In genomic region chr1:152556576-152557281, GRCm38 (mm10) we compare ENCODE assay signal across 8 mouse cellular contexts.
A peak's percentile ranks its signal among the peaks of the same experiment; 100 is the strongest.
DNase-seq lines count a peak whose midpoint lies in the region; ATAC-seq and TF ChIP-seq lines count a peak whose summit lies in the region.

No protein-coding gene starts in this region.

- H3K27me3 ChIP-seq in forebrain, embryonic 10.5 days (ENCODE audit: poor library complexity, severe bottlenecking), result no peaks in the 10 kb centered on the region
- H3K27me3 ChIP-seq in hindbrain, embryonic 11.5 days (ENCODE audit: control insufficient read depth, insufficient read depth, low read length), result no peaks in the 10 kb centered on the region
- no peaks in the 10 kb centered on the region for H3K27me3 ChIP-seq in limb, embryonic 15.5 days
- no peaks in the 10 kb centered on the region for H3K27me3 ChIP-seq in stomach, embryonic 15.5 days (replicated peaks)

- peak; percentile 71; the same call in 1 of the 2 replicates for ATAC-seq in hindbrain, embryonic 11.5 days (ENCODE audit: low FRiP score)
- no peak for ATAC-seq in limb, embryonic 15.5 days (ENCODE audit: insufficient number of reproducible peaks, low FRiP score, low TSS enrichment, low read depth)
- ATAC-seq in stomach, embryonic 15.5 days (ENCODE audit: insufficient read depth, low FRiP score, low read depth), result no peak

- peak overlapping the region; percentile 41 for H3K27ac ChIP-seq in left cerebral cortex, adult 2 months
- H3K27ac ChIP-seq in forebrain, embryonic 10.5 days, result peak overlapping the region; percentile 88
- no peak overlapping the region for H3K27ac ChIP-seq in hindbrain, embryonic 11.5 days (ENCODE audit: low read depth, low read length)
- H3K27ac ChIP-seq in limb, embryonic 15.5 days, result peak overlapping the region; percentile 86
- H3K27ac ChIP-seq in stomach, embryonic 15.5 days, result peak overlapping the region; percentile 92

- no peak overlapping the region for H3K9ac ChIP-seq in hindbrain, embryonic 11.5 days (ENCODE audit: low read depth, low read length)
- no peak overlapping the region for H3K9ac ChIP-seq in limb, embryonic 15.5 days
- H3K9ac ChIP-seq in stomach, embryonic 15.5 days, result no peak overlapping the region

- H3K9me3 ChIP-seq in forebrain, embryonic 10.5 days, result no peaks in the 10 kb centered on the region
- no peaks in the 10 kb centered on the region for H3K9me3 ChIP-seq in hindbrain, embryonic 11.5 days (ENCODE audit: control insufficient read depth, low read length)
- H3K9me3 ChIP-seq in limb, embryonic 15.5 days, result no peaks in the 10 kb centered on the region
- no peaks in the 10 kb centered on the region for H3K9me3 ChIP-seq in stomach, embryonic 15.5 days

- intact Hi-C loops in left cerebral cortex, adult 2 months (cut with DNase I), result loop anchor here (5.0 kb wide), 1 partner anchor 66 kb away; no protein-coding TSS in a partner anchor

- WGBS in forebrain, embryonic 10.5 days, result 68% methylated on average over 14 of the region's 14 CpGs
- 54% methylated on average over 14 of the region's 14 CpGs for WGBS in hindbrain, embryonic 11.5 days
- WGBS in limb, embryonic 15.5 days, result 66% methylated on average over 14 of the region's 14 CpGs
- WGBS in stomach, embryonic 15.5 days, result 47% methylated on average over 14 of the region's 14 CpGs

- H3K4me3 ChIP-seq in left cerebral cortex, adult 2 months, result no peak overlapping the region
- H3K4me3 ChIP-seq in forebrain, embryonic 10.5 days, result no peak overlapping the region
- H3K4me3 ChIP-seq in hindbrain, embryonic 11.5 days (ENCODE audit: low read depth, low read length), result no peak overlapping the region
- no peak overlapping the region for H3K4me3 ChIP-seq in limb, embryonic 15.5 days
- no peak overlapping the region for H3K4me3 ChIP-seq in stomach, embryonic 15.5 days (replicated peaks)

- H3K36me3 ChIP-seq in forebrain, embryonic 10.5 days (replicated peaks), result peaks cover 29% of the 10 kb centered on the region
- H3K36me3 ChIP-seq in hindbrain, embryonic 11.5 days (ENCODE audit: control insufficient read depth, insufficient read depth, low read length), result no peaks in the 10 kb centered on the region
- peaks cover 7% of the 10 kb centered on the region; the same call in 1 of the 2 replicates for H3K36me3 ChIP-seq in limb, embryonic 15.5 days
- no peaks in the 10 kb centered on the region for H3K36me3 ChIP-seq in stomach, embryonic 15.5 days

- DNase-seq in left cerebral cortex, adult 2 months (ENCODE audit: extremely low spot score in 1 of 2, low spot score in 2 of 2), result no peak
- no peak for DNase-seq in left cerebral cortex, adult 18-20 months (ENCODE audit: low spot score in 2 of 2)
- DNase-seq in forebrain, embryonic 10.5 days (ENCODE audit: extremely low spot score, low spot score), result no peak
- DNase-seq in hindbrain, embryonic 11.5 days (ENCODE audit: low spot score), result peak; percentile 59
- DNase-seq in thymus, postnatal 4 days, result no peak
- no peak for DNase-seq in right cerebral cortex, postnatal 4 days

- TF ChIP-seq CTCF in left cerebral cortex, adult 2 months (IDR thresholded peaks at IDR 0.05), result no peak

- H3K4me2 ChIP-seq in hindbrain, embryonic 11.5 days (replicated peaks; ENCODE audit: low read depth, low read length), result no peak overlapping the region
- peak overlapping the region; percentile 27; the same call in 1 of the 2 replicates for H3K4me2 ChIP-seq in limb, embryonic 15.5 days
- H3K4me2 ChIP-seq in stomach, embryonic 15.5 days, result no peak overlapping the region

- peaks cover 44% of the 10 kb centered on the region for H3K4me1 ChIP-seq in forebrain, embryonic 10.5 days
- peaks cover 5% of the 10 kb centered on the region; the same call in 1 of the 2 replicates for H3K4me1 ChIP-seq in hindbrain, embryonic 11.5 days (replicated peaks; ENCODE audit: control insufficient read depth, insufficient read depth, low read length)
- peaks cover 48% of the 10 kb centered on the region for H3K4me1 ChIP-seq in limb, embryonic 15.5 days
- peaks cover 20% of the 10 kb centered on the region for H3K4me1 ChIP-seq in stomach, embryonic 15.5 days
